Mouse (Mus musculus): ENCODE measurements around the gene Slc44a2. TPM values are rescaled to one million over a fixed set of nuclear protein-coding genes. Genes with fewer than 3 reads are reported as not detected.
A peak's percentile ranks its signal among the peaks of the same experiment; 100 is the strongest.
"Not testable (repeated sequence)": the region's sequence is repeated elsewhere in the genome, so short reads cannot be mapped to it uniquely, and the experiment has no call there.

The Slc44a2 gene
- total RNA-seq, 2 experiments from 2014 or later: 44.7 to 48.0 TPM

GRCm38 (mm10) chr9:21299014-21299413, 21.5 kb upstream of the Slc44a2 start:
- DNase-seq (ENCODE audit: low spot score in 2 of 2): no peak

DNA sequence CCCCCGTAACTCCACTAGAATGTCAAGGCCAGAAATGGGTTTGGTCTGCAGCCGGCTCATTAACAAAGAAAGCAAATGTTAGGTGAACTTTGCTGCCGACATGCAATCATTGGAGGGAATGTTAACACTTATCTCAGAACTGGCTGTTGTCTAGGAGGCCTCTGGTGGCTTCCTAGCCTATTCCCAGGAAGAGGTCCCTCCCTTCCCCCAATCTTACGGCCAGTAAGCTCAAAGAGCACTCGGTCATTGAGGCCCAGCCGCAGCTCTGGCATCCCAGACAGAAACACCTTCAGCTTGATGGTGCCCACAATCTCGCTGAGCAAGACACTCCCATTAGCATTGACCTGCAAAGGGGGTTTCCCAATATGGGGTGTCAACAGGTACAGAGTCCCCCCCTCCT, 15.4 kb upstream of the Slc44a2 start:
- DNase-seq (ENCODE audit: low spot score in 2 of 2): no peak

DNA sequence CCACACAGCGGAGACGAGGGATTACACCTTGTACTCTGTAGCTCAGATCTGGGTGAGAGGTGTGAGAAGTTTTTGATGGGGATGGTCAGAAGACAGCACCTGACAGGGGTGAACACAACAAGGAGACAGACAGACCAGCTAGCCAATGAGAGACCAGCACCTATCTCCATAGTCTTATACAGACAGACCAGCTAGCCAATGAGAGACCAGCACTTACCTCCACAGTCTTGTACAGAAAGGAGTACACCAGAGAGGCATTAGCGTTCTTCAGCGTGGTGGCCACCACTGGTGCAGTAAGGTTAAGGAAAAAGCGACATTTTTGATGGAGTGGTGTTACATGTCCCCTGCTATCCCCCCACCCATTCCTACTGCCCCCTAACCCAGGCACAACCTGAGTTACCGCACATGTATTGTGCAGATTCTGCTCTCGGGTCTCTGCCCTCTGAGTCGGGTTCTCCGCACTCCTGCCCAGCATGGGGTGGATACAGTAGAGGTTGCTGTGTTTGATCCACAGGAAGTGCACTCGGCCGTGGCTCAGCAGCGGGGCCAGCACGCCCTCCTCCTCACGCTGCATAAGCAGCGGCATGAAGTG, 11.3 kb upstream of the Slc44a2 start:
- no peak for DNase-seq (ENCODE audit: low spot score in 2 of 2)

- DNase-seq (ENCODE audit: low spot score in 2 of 2): no peak
These were observed 8.8 kb upstream of the Slc44a2 start for GRCm38 (mm10) chr9:21311695-21312094.

DNA sequence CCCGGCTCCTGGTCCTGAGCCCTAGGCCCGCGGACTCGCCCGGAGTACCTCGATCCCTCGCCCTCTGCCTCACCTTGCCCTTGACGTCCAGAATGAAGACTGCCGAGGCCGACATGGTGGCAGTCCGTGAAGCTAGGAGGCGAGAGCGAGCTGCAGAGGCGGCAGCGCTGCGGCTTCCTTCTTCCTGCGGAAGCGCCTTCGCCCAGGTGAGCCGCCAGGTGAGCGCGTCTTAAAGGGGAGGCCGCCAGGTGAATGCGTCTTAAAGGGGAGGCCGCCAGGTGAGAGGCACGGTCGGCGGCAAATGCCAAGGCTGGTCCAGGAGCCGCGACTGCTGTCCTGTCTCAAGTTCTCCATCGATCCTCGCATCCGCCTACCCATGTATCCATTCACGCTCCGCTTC, 8.4 kb upstream of the Slc44a2 start, which contains the start of gene Ap1m2:
Gene Ap1m2 (minus strand): TSS at position 204 of the 400 bp plus-strand sequence.
- no peak for DNase-seq (ENCODE audit: low spot score in 2 of 2)

- peak; percentile 66 to 84 for DNase-seq (ENCODE audit: low spot score in 2 of 2)
These were observed 7.1 kb upstream of the Slc44a2 start for GRCm38 (mm10) chr9:21313394-21313793.

DNA sequence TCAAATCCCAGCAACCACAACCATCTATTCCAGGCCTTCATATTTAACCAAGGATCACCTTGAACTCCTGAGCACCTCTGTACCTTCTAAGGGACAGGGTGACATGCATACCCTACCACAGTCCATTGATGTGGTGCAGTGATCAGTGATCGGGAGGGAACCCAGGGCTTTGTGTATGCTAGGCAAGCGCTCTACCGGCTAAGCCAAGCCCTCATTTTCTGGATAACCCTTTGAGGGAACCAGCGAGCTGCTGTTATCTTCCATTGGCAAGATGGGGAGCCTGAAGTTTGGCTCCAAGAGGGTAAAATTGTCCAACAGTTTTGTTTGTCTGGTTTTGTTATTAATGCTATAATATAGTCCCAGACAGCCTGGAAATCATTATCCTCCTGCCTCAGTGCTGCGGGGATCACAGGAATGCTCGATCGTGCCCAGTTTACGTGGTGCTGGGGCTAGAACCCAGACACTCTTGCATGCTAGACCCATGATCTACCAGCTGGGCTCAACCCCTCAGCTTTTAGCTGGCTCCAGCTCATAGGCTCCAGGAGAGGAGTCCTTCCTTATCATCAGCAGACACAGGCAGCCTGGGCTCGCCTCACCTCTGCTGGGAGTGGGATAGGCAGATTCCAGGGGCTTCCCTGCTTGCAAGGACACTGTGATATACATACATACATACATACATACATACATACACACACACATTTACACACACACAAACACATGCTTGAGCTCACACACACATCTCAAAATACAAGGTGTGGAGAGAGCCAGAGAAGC, 5.9 kb upstream of the Slc44a2 start:
- DNase-seq (ENCODE audit: low spot score in 2 of 2): no peak

- DNase-seq (ENCODE audit: low spot score in 2 of 2): no peak
These were observed 5.1 kb upstream of the Slc44a2 start for GRCm38 (mm10) chr9:21315421-21315820.

DNA sequence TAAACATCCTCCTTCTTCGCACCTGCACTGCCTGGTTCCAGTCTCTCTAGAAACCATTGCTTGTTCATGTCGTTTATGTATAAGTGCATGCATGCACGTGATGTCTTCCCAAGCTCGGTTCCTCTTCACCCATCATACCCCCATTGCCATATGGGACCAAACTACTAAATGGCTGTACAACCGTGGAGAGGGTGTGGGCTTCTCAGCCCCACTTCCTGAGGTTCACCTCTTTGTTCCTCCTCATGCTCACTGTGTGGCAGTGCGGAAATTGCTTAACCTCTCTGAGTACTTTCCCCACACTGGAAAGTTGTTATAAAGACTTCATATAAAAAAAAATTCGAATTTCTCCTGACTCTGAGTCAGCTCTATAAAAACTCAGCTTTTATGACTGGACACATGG, 3.8 kb upstream of the Slc44a2 start:
- DNase-seq (ENCODE audit: low spot score in 2 of 2): no peak

- no peak for DNase-seq (ENCODE audit: low spot score in 2 of 2)
These were observed 1.7 kb upstream of the Slc44a2 start for GRCm38 (mm10) chr9:21318792-21319191.

DNA sequence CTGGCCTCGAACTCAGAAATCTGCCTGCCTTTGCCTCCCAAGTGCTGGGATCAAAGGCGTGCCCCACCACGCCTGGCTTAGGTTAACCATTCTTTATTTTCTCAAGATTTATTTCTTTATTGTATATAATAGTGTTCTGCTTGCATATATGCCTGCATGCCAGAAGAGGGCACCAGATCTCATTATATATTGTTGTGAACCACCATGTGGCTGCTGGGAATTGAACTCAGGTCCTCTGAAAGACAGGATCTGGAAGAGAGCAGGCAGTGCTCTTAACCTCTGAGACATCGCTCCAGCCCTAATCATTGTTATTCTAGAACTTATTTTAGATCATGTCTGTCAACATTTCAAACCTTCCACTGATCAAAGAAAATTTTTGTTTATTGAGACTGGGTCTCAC, 995 bp upstream of the Slc44a2 start:
- no peak for DNase-seq (ENCODE audit: low spot score in 2 of 2)

- DNase-seq (ENCODE audit: low spot score in 2 of 2): no peak
These were observed 249 bp upstream of the Slc44a2 start for GRCm38 (mm10) chr9:21320280-21320618.

GRCm38 (mm10) chr9:21321513-21321835, 976 bp downstream of the Slc44a2 start:
- DNase-seq (ENCODE audit: low spot score in 2 of 2): no peak

DNA sequence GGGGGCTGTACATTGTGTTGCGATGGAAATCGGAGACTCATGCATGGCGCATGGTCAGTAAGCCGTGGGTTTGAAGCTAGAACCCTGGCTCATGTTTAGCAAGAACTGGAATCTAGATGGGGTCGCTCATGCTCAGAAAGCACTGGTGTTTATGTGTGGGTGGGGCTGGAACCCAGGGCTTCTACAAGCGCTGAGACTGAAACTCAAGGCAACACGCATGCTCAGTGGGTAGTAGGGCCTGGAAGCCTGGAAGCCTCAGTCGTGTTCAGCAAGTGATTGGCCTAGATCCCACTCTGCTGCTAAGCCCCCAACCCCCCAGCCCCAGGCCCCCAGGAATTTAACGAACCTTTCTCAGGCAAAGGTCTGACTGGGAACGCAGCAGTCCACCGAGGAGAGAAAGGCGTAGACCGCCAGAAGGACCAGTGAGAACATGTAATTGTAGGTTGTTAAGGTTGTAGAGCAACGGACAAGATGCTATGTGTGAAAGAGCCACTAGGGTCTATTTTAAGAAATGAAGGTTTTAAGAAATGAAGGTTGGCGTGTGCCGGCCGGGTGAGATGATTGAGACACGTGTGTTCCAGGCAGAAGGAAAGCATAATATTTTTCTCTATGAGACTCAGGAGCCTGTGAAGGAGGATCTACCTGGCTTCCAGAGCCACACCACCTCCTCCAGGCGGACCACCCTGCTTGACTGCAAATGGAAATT, 1.9 kb downstream of the Slc44a2 start:
- peak in 1 of 2 experiments; percentile 43 for DNase-seq (ENCODE audit: low spot score in 2 of 2)

DNA sequence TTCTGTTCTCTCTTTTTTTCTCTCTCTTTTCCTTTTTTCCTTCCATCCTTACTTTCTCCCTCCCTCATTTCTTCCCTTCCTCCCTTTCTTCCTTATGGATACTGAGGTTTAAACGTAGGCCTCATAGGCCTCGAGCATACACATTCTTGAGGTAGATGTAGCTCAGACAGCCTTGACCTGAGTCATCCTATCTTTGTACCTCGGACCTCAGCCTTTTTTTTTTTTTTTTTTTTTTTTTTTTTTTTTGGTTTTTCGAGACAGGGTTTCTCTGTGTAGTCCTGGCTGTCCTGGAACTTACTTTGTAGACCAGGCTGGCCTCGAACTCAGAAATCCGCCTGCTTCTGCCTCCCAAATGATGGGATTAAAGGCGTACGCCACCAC, 2.4 kb downstream of the Slc44a2 start:
- DNase-seq (ENCODE audit: low spot score in 2 of 2): not testable (repeated sequence)

DNA sequence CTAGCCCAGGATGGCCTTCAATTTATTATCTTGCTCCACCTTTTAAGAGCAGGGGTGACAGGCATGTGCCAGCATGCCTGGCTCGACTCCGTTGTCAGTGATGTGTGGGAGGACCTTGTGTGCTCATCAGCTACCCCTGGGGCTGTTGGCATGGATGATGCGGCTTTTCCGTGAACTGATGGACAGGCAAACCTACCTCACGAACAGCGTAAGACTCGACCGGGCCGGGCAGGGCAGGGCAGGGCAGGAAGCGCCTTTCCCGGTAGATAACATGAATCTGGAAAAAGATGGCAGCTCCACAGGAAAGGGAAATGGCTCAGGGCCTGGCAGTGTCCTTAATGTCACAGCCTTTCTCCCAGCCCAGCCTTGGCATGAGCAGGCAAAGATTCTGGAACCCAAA, 3.8 kb downstream of the Slc44a2 start:
- DNase-seq (ENCODE audit: low spot score in 2 of 2): no peak

DNA sequence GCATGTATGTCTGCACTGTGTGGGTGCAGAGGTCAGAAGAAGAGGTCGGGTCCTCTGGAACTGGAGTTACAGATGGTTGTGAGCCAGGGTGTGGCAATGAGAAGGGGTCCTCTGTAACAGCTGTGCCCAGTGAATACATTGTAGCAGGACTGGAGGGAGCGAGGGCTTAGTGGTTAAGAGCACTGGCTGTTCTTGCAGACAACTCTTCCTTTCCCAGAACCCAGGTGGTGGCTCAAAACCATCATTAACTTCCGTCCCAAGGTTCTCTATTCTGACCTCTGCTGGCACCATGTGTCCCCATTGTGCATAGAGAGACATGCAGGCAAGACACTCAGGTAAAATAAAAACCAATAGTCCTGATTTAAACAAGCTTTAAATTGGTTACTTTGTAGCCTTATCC, 7.1 kb downstream of the Slc44a2 start:
- DNase-seq (ENCODE audit: low spot score in 2 of 2): no peak

GRCm38 (mm10) chr9:21328041-21328440, 7.5 kb downstream of the Slc44a2 start:
- DNase-seq (ENCODE audit: low spot score in 2 of 2): no peak

DNA sequence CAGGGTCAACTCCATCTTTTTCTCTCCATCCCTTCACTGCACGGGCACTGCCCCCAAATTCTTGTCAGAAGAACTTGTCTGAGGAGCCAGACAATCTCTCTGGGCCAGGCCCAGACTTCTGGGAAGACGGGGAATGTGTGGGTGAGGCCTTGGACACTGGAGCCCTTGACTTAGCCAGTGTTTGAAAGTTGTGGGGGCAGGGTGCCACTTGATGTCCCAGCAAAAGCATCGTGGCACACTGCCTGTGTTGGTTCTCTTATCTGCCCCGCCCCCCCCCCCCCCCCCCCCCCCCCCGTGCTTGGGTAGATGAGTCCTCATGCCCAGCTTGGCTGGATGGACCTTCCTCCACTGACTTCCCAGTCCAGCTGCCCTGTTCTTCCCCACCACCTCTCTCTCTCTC, 8.5 kb downstream of the Slc44a2 start:
- DNase-seq (ENCODE audit: low spot score in 2 of 2): no peak

DNA sequence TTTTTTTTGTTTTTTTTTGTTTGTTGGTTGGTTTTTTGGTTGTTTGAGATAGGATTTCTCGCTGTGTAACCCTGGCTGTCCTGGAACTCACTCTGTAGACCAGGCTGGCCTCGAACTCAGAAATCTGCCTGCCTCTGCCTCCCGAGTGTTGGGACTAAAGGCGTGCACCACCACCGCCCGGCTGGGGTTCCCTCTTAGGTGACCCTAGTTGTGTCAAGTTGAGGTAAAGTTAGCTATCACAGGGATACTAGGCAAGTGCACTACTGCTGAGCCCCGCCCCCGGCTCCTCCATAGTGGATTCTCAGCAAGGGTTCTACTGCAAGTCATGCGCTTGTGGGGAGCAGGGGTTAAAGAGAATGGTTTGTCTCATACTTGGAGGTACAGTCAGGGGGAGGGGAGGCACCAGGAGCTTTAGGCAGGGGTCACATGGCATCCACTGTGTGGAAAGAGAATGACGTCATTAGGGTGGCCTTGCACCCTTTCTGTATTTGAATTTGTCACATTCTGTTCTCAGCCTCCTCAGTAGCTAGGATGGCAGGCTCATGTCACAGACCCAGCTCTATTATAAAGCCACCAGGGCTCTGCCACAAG, 9.3 kb downstream of the Slc44a2 start:
- DNase-seq (ENCODE audit: low spot score in 2 of 2): no peak

- no peak for DNase-seq (ENCODE audit: low spot score in 2 of 2)
These were observed 11.1 kb downstream of the Slc44a2 start for GRCm38 (mm10) chr9:21331365-21332140.

Data from layer of hippocampus, adult 18-20 months (tissue).